Mouse (Mus musculus) testis, postnatal 14 days (tissue): ENCODE results near the gene Sycn.
A peak's percentile ranks its signal among the peaks of the same experiment; 100 is the strongest.
"Not testable (repeated sequence)": the region's sequence is repeated elsewhere in the genome, so short reads cannot be mapped to it uniquely, and the experiment has no call there.

ENCODE experiments used
- DNase-seq: peaks from one replicate; pipeline ENCODE4 v3.0.0; 2021; ENCODE audit warnings: low spot score

The Sycn gene

DNA sequence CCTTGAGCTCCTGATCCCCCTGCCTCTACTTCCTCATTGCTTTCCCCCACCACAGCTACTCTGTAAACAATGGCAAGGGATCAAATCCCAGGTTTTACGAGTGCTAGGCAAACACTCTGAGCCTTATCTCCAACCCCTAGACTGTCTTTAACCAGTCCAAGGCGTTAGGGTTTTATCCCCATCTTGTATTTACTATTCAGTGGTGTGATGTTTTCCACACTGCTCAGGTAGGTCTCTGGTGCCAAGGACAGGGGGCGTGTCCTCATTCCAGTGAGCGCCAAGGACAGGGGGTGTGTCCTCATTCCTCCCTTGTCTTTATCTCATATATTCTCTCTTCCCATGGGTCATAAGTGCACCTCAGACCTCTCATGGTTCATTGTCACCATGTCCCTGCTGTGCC is at the start of gene Sycn:
TSS of gene Sycn (plus strand) at position 360 of the 400 bp plus-strand sequence.
- no peak for DNase-seq

DNA sequence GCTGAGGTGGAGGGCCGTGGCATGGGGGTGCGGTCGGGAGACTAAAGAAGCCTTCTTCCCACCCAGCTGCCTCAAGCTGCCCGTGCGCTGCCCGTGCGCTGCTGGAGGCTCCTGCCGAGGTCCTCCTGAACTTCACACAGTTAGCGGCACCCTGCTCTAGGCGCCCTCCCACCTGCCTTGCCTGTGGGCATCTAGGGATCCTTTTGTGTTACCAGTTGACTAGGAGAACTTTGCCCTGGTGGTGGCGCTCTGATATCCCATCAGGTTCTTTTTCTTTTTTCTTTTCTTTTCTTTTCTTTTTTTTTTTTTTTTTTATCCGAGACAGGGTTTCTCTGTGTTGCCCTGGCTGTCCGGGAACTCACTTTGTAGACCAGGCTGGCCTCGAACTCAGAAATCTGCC is 49.8 kb upstream of the Sycn start:
- DNase-seq, result no peak

DNA sequence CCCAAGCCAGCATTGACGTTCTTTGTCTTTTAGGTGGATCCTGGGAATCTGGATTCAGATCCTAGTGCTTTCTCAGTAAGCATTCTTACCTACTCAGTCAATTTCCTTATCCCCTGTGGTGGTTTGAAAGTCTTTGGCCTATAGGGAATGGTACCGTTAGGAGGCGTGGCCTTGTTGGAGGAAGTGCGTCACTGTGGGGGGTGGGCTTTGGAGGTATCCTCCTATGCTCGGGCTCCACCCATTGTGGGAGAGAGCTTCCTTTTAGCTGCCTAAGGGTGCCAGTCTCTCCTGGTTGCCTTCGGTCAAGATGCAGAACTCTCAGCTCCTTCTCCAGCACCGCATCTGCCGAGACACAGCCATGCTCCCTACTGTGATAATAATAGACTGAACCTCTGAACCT is 48.4 kb upstream of the Sycn start:
- DNase-seq, result peak; percentile 64

DNA sequence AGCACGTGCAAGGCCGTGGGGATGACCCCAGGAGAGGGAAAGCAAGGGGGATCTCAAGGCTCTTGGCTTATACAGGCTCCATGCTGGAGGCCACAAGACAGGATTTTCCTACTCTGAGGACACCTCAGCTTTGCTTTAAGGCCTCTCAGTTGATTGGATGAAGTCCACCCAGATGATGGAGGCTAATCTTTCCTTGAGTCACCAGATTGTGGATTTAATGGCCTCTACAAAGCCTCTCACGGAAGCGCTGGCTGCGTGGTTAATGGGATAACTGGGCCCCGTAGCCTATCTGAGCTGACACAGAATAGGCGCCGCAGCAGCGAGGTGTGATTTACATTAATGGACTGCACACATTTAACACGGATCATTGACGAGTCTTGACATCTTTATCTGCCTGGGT is 45.3 kb upstream of the Sycn start:
- DNase-seq, result no peak

DNA sequence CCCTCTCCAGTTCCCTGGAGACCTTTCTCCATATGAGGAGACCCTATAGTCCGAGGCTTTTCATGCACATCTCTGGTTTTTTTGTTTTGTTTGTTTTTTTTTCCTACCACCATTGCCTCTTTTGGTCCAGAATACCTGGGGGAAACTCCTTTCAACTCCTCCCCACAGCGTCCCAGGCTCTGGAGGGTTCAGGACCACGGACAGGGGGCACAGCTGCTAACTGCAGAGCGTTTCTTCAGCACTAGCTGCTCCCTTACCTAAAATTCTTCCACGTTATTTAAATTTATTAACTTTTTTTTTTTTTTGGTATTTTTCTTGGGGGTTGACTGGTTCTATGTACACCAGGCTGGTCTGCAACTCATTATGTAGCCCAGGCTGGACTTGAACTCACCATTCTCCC is 35.1 kb upstream of the Sycn start:
- DNase-seq, result no peak

DNA sequence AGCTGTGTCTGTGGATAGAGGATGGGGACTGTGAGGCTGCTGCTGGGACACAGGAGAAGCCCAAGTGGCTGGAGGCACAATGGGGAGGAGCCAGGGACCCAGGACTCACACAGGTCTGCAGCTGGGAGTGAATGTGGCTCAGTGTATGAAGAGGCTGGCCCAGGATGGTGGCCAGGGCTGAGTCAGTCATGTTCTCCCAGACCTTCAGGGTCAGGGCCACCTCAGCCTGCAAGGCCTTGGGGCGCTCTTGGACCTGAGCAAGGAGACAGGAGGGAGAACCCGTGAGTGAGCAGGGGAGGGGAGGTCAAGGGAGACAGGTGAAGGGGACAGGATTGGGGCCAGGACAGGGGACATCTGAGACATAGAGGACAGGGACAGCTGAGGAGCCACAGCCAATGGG is 31.6 kb upstream of the Sycn start:
- not testable (repeated sequence) for DNase-seq

DNA sequence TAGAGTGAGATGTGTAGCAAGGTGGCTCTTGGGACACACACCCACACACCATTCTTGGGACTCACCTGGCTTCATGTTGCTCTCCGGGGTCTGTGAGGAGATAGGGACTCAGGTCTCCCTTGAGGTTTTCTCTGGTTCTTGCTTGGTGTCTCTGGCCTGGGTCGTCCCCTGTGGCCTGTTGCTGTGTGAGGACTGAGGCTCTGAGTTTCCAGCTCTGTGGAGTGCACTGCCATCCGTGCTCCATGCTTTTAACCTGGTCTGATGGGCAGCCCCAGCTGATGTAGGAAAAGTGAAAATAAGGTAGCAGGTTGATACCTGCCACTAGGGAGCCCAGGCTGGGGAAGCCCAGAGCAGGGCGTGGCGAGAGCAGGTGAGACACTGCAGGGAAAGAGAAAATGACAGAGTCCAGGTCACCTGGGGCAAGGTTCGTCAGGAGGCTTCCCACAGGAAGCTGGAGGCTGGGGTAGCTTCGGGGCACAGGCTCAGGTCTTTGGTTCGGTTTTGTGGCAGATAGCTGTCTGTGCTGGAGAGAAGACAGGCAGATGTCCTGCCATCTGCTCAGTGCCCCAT is 30.2 kb upstream of the Sycn start, which contains the start of gene Ifnl2:
TSS of gene Ifnl2 (minus strand) at position 51 of the 570 bp plus-strand sequence.
- not testable (repeated sequence) for DNase-seq

DNA sequence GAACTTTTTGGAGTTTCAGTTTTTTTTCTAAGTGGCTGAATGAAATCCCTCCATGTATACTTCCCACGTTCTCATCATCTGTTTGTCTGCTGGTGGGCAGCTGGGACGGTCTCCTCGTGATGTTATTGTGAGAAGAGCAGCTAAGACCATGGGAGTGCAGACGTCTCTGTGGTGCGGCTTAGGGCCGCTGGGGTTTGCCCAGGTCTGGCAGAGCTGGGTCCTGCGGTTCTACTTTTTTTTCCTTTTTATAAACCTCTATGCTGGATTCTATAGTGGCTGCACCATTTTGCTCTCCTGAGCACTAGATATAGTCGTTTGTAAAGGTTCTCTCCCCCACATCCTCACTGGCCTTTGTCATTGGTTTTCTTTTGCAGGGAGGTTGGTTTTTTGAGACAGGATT is 29.2 kb upstream of the Sycn start:
- DNase-seq, result no peak

DNA sequence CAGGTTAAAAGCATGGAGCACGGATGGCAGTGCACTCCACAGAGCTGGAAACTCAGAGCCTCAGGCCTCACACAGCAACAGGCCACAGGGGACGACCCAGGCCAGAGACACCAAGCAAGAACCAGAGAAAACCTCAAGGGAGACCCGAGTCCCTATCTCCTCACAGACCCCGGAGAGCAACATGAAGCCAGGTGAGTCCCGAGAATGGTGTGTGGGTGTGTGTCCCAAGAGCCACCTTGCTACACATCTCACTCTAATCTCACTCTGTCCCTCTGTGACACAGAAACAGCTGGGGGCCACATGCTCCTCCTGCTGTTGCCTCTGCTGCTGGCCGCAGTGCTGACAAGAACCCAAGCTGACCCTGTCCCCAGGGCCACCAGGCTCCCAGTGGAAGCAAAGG is 18.1 kb upstream of the Sycn start, which contains the start of gene Ifnl3:
TSS of gene Ifnl3 (plus strand) at position 301 of the 400 bp plus-strand sequence.
- DNase-seq, result not testable (repeated sequence)

DNA sequence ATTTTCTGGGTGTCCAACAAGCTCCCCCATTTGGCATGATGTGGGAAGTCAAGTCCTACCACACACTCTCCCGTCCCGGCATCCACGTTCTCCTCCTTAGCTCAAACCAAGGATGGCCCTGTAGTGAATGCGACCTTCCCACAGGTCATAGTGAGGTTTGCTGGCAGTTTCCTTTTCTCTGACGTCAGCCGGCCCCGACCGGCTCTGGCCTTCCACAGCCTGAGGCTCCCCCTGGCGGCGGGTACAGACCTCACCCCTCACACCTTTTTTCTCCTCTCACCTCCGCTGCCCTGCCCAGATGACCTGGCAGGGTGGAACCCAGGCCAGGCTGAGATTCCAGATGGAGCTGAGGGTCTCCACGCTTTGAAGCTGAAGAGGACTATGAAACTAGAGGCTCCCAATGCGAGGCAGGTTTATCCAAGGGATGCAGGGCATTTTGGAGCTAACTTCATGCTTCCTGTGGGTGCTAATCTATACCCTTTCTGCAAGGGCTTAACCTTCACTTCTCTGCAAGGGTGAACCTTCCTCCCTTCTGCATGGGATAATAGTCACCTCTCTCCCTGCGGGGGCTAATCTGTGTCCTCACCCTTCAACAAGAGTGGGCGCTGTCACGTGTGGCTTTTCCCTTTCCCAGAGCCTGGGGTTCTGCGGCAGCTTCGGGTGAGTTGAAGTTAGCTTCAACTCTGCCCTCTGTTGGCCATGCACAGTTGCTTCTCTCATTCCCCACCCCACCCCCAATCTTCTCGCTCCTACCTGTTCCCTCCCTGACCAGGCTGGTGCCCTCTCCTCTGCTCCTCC is 12.6 kb upstream of the Sycn start:
- peak; percentile 71 for DNase-seq

DNA sequence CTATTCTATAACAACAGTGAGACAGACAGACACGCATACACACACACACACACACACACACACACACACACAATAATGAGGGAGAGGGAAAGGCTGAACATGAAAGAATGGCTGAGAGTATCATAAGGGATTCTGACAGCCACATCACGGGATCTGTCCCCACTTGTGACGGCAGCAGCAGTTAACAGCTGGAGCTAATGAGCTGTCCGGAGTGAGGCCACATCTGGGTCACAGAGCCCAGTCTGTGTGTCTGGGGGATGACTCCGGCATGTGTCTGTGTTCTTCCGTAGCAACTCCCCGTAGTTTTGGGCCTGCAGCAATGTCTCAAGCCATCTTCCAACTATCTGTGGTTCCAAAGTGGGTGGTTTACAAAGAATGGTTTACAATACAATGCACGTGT is 8.7 kb upstream of the Sycn start:
- DNase-seq, result no peak

DNA sequence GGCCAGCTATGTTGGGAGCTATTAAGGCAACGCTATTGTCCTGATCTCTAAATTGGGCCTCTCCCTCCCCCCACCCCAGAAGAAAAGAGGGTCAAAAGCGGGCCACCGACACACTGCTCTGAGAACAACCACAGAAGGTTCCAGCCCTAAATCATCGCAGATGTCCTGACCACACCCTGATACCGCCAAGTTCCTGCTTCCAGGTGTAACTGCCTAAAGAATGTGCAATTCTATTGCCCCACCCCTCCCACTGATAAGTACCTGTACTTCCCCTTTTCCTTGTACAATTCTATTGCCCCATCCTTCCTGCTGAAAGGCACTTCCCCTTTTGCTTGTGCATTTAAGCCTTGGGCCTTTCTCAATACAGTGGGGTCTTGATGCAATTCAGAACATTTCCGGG is 1.8 kb upstream of the Sycn start:
- DNase-seq, result not testable (repeated sequence)

DNA sequence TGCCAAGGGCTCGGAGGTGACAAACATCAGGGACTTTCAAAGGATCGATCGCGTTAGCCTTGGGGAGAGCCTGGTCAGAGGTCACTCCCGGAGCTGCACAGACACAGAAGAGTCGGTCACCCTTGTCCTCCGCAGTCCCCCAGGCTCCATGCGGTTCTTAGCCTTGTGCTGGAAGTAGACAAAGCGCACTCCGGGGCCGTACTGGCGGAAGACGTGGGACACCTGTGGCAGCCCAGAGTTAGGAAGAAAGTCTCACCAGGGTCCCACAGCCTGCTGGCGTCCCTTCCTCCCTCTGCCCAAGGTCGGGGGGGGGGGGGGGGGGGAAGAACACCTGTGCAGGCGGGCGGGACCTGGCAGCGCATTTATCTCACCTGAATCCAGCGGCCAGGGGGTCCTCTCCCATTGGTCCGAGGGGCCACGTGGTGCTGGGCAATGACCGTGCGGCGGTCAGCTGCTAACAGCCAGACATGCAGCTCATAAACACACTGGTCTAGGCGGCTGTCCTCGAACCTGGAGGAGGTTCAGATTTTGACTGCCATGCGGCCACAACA is 3.4 kb downstream of the Sycn start:
- DNase-seq, result no peak

DNA sequence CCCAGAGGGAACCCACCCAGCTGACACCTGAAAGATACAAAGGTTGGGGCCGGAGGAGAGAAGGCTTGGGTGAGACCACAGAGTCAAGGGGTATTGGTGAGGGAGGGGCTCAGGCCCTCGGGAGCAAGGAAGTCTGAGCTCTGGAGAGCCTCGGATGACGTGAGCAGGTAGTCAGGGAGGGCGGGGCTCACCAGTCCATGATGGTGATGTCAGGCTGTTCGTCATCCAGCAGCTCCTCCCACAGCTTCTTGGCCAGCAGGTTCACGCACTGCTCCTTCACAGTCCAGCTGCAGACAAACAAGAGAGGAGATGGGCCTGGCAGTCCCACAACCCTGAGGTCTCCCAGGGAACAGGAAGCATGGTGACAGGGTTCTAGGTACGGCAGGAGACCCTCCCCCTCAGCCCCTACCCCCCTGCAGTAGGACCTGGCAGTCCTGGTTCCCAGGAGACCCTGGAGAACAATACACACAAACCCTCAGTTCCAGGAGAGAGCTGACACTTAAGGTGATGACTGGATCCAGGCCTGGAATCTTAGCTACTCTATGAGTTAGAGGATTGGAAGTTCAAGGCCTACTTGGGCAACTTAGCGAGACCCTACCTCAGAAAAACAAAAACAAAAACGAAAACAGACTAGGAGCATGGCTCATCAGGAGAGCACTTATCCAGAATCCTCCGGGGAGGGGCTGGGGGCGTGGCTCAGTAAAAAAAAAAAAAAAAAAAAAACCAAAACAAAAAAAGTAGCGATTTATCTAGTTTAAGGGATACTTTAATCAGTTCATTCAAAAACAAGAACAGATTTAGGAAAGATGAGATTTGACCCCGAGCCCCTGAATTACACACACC is 4.6 kb downstream of the Sycn start:
- DNase-seq, result no peak

DNA sequence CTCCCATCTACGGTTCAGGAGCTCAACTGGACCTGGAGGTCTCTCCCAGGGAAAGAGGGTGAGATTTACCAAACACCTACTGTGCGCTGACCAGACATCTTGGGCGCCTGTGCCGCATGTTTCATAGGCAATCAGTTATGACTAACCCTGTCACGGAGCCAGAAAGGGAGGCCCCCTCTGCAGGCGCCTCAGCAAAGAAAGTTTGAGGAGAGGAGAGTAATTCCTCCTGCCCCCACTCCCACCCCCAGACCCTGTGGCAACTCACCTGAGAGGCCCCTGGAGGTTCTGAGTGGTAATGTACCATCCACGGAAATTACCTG is 5.2 kb downstream of the Sycn start:
- DNase-seq, result no peak

DNA sequence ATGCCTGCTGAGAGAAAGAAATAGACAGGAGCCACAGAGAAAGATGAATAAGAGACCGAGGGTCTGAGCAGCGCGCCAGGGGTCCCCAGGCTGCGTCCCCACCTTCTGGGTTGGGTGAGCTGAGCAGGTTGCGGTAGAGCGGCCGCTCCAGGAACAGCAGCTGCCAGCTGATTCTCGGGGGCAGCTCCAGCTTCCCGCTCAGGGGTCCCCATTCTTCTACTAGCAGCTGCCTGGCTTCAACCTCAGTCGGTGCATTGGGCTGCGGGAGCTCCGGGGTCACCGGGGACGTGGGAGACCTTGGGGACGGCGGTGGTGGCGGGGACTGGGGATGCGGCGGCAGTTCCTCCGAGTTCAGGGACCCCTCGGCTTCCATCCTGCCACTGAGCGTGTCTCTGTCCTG is 6.0 kb downstream of the Sycn start:
- DNase-seq, result no peak

DNA sequence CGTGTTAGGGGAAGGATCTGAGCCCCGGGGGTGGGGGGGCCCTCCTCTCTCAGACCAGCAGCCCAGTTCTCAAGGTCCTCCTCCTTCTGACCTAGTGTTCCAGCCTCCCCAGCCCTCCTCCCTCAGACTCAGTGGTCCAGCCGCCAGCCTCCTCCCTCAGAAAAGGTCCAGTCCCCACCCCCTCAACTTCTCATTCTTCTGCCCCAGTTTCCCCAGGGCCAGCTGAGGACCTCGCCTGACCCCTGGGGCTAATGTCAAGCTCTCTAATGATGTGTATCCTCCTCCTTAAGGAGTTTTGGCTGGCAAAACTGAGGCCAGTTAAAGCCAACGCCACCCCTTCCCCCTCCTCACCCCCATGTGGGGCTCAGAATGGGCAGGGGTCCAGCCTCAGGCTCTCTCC is 6.5 kb downstream of the Sycn start, which contains the start of gene Nccrp1:
TSS of gene Nccrp1 (minus strand) at position 101 of the 400 bp plus-strand sequence.
- no peak for DNase-seq

DNA sequence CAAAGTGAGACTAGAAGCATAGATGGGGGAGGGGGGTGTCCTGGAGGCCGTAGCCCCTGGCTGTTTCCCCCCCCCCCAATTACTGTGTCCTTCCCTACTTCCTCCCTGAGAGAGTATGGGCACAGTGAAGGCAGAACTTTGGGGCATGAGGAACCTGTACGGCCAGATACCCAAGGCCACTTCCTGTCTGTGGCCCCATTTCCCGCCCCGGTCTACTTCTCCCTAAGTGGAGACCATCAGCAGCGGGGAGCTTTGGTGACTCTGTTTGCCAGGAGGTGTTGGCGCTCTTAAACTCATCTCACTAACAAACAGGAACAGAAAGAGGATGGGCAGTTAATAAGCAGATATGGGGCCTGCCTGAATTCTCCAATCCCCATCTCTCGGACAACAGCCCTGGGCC is 6.9 kb downstream of the Sycn start:
- DNase-seq, result no peak

DNA sequence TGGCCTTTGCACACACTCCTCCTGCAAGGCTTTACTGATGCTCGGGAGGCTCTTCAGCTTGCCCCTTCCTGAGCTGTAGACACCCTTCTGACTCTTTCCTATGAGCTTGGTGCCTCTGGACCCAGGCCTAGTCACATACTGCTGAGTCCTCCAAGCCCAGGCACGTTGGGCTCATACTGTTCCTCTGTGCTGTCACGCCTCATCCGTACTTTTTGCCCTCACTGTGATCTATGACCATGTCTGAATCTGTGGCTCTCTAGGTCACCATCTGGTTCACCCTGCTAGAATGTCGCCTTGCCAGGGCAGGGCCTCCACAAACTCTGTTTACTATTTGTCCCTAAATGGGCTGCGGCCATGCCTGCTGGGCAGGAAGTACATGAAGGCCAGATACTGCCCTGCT is 12.4 kb downstream of the Sycn start:
- no peak for DNase-seq

DNA sequence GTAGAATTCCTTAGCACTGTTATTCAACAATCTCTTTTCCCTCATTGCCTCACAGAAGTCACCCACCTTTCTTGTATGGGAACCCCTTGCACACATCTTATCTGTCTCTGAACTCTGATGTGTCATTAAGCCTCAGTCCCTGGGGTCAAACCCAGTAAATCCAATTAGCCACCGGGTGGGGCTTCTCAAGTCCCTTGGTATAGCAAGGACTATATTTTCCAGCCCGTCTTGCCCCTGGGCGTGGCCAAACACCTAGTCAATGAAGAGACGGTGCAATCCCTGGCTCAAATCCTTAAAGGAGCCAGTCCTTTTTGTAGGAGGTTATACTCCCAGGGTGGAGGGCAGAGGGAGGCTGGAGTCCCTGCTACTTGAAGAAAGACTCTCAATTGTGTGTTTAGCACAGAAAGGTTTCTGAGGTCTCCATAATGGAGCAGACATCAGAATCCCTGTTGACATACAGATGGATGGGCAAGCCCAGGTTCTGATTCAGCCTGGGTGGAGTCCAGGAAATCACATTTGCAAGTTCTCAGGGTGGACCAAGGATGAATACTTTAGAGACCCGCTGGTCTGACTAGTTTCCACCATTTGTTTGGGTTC is 15.4 kb downstream of the Sycn start:
- no peak for DNase-seq

DNA sequence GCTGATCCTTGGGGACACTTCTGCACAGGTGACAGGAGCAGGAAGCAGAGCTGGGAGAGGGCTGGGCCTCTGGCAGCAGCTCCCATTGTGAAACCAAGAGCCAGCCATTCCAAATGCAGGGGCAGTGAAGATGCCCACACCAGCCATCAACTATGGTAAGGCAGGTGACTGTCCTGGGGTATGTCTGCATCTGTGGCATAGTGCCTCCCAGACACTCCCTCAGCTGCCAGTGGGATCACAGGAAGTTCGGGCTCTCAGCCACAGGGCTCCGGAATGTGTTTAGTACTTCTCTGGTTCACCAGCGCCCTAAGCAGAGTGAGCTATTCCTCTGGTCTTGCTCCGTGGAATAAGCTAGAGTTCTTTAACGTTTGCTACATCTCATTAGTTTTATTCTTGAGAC is 16.4 kb downstream of the Sycn start:
- no peak for DNase-seq

DNA sequence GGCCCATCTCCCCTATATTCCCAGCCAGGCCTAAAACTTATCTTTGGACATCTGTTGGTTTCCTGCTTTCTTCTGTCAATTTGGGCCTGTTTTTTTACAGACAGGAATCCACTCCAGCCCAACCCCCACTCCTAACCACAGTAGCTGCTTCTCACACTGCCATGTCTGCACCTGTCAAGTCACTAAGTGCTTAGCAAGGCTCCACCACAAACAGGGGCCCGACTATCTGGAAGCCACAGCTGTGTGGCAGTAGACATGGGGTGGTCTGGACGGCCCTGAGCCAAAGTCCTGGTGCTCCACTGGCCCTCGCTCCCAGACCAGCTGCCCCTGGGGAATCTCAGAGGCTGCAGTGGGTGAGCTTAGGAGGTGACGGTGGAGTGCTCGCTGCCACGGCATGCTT is 17.0 kb downstream of the Sycn start:
- no peak for DNase-seq
